Mouse (Mus musculus) WW6 (cell line): ENCODE measurements at regions not wholly inside any gene's neighbourhood (a gene's known extent, or its start where the extent isn't known, plus 50 kb on each side); places are given as distances from the start of the nearest gene placed in this dataset.

Experiments used
- DNase-seq: peaks from one replicate; pipeline ENCODE4 v3.0.0-alpha.2; 2013; ENCODE audit warnings: low read depth, low spot score

- peak; percentile 5 for DNase-seq
Measured at GRCm38 (mm10) chr1:6059090-6059489, 1251.4 kb downstream of the Gm37988 start.

DNA sequence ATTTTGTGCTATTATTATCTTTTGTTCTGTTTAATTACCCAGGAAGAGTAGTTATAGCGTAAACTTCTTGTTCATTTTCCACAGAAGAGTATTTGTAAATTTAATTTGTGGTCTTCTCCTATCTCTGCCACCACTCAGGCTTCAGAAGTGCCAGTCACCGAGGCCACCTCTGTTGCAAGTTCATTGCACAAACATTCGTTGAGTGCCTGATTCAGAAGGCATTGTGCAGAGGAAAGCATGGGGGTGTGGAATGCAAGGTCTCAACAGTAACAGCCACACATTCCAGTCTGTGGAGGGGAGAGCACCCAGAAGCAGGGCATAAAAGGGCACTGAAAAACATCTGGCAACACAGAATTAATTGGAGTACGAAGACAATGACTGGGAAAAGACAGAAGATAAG, 1268.9 kb downstream of the Gm37988 start:
- DNase-seq: no peak

- DNase-seq: no peak
Measured at GRCm38 (mm10) chr1:6081876-6082275, 1274.2 kb downstream of the Gm37988 start.

- no peak for DNase-seq
Measured at GRCm38 (mm10) chr1:6094162-6094934, 1286.7 kb downstream of the Gm37988 start.

DNA sequence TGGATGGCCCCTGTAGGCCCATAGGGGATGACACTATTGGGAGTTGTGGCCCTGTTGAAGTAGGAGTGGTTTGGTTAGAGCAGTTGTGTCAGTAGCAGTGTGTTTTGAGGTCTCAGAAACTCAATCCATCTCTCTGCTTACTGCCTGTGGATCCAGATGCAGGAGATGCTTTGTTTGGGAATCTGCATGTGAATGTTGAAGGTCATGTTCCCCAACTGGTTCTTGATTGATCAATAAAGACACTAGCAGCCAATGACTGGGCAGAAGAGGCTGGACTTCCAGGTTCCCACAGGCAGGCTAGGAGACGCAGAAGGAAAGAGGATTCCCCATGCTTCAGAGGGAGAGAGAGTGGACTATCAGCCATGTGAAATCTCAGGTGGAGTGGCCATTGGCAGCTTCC, 1309.9 kb downstream of the Gm37988 start:
- DNase-seq: no peak

DNA sequence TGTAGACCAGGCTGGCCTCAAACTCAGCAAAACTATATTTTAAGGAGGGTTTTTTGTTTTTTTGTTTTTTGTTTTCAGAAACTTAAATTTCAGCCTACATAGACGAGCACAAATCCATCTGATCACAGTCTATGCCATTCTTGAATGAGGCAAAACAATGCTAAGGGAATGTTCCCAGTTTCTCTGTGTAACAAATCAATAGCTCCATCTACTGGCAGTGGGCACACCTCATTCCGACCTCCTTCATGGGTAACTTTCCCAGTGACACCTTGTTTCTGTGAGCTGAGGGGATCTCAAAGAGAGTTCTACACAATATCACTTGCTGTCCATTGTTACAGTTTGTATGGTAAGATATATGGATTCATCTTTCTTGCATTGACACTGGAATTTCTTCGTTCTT, 1327.4 kb downstream of the Gm37988 start:
- DNase-seq: no peak

- DNase-seq: no peak
Measured at GRCm38 (mm10) chr1:6140245-6140644, 1332.6 kb downstream of the Gm37988 start.

DNA sequence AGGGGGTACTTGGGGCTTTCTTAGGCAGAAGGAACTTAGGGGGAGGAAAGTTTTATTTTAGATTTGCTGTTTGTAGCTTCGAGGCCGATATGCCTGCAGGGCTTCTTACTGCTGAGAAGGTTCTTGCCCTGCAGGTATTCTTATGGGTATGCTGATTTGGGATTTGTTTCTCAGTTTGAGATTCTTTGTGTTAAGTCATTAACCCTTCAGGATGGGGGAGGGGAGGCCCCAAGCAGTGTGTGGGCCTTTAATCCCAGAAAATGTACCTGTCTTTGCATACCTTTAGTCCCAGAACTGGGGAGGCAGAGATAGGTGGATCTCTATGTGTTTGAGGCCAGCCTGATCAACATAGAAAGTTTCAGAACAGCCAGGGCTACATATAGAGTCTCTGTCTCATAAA, 1335.1 kb downstream of the Gm37988 start:
- DNase-seq: no peak

GRCm38 (mm10) chr1:6143891-6144290, 1336.2 kb downstream of the Gm37988 start:
- no peak for DNase-seq

DNA sequence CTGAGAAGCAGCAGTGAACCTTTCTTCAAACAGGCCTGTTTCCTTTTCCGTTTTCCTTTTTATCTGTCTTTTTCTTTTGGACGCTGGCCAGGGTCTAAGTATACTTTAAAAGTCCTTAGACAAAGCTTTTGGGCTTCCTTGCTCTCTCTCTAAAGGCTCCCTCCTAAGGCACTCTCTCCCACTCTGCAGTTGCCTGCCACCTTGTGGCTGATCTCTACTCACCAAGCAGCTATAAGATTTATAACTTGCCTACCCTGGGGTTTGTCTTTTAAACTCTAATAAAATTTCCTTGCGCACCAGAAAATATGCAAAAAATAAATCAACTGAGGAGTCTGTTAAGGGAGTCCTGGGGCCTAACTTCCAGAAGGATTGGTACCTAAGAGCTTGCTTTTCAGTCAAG, 1344.7 kb downstream of the Gm37988 start:
- DNase-seq: no peak
